Mouse (Mus musculus): Measurements from ENCODE around the gene Tnni1.
A peak's percentile ranks its signal among the peaks of the same experiment; 100 is the strongest.

The Tnni1 gene

GRCm38 (mm10) chr1:135778780-135779535 lies at the start of gene Tnni1:
Gene Tnni1, plus strand, starts transcription at chr1:135779434.
- peak; percentile 76 for DNase-seq

- DNase-seq = no peak
These were observed 49.4 kb upstream of the Tnni1 start for GRCm38 (mm10) chr1:135729821-135730220.

- peak; percentile 71 for DNase-seq
These were observed 48.9 kb upstream of the Tnni1 start for GRCm38 (mm10) chr1:135730296-135730695.

GRCm38 (mm10) chr1:135731393-135731792 lies 47.8 kb upstream of the Tnni1 start:
- no peak for DNase-seq

GRCm38 (mm10) chr1:135731897-135732684 lies 47.1 kb upstream of the Tnni1 start:
- peak; percentile 79 for DNase-seq

- DNase-seq = peak; percentile 86
These were observed 44.9 kb upstream of the Tnni1 start for GRCm38 (mm10) chr1:135734225-135734937.

GRCm38 (mm10) chr1:135735460-135735859 lies 43.8 kb upstream of the Tnni1 start:
- DNase-seq = peak; percentile 35

GRCm38 (mm10) chr1:135744987-135745386 lies 34.2 kb upstream of the Tnni1 start:
- peak; percentile 66 for DNase-seq

- DNase-seq = peak; percentile 45
These were observed 33.0 kb upstream of the Tnni1 start for GRCm38 (mm10) chr1:135746248-135746647.

GRCm38 (mm10) chr1:135752737-135753348 lies 26.4 kb upstream of the Tnni1 start:
- peak; percentile 98 for DNase-seq

GRCm38 (mm10) chr1:135755287-135755686 lies 23.9 kb upstream of the Tnni1 start:
- peak; percentile 78 for DNase-seq

GRCm38 (mm10) chr1:135755913-135756312 lies 23.3 kb upstream of the Tnni1 start:
- no peak for DNase-seq

- DNase-seq = no peak
These were observed 21.9 kb upstream of the Tnni1 start for GRCm38 (mm10) chr1:135757287-135757686.

GRCm38 (mm10) chr1:135759685-135760084 lies 19.5 kb upstream of the Tnni1 start:
- DNase-seq = no peak

- no peak for DNase-seq
These were observed 19.0 kb upstream of the Tnni1 start for GRCm38 (mm10) chr1:135760216-135760615.

- DNase-seq = no peak
These were observed 17.5 kb upstream of the Tnni1 start for GRCm38 (mm10) chr1:135761728-135762127.

- peak; percentile 75 for DNase-seq
These were observed 15.6 kb upstream of the Tnni1 start for GRCm38 (mm10) chr1:135763503-135764205.

GRCm38 (mm10) chr1:135764206-135764528 lies 15.1 kb upstream of the Tnni1 start:
- no peak for DNase-seq

- DNase-seq = peak; percentile 90
These were observed 13.3 kb upstream of the Tnni1 start, which contains the start of gene Phlda3 for GRCm38 (mm10) chr1:135765645-135766591. Gene Phlda3, plus strand, starts transcription at chr1:135766119.

GRCm38 (mm10) chr1:135766592-135767306 lies 12.5 kb upstream of the Tnni1 start:
- peak; percentile 47 for DNase-seq

Measured in lung, postnatal 10 days (tissue).